Mouse (Mus musculus): ENCODE data around the gene Fabp2. TPM values are rescaled to one million over a fixed set of nuclear protein-coding genes. Genes with fewer than 3 reads are reported as not detected.

The Fabp2 gene
- polyA plus RNA-seq (2012; rRNA removed), result 0.17 and 0.85 TPM in 2 replicates

DNA sequence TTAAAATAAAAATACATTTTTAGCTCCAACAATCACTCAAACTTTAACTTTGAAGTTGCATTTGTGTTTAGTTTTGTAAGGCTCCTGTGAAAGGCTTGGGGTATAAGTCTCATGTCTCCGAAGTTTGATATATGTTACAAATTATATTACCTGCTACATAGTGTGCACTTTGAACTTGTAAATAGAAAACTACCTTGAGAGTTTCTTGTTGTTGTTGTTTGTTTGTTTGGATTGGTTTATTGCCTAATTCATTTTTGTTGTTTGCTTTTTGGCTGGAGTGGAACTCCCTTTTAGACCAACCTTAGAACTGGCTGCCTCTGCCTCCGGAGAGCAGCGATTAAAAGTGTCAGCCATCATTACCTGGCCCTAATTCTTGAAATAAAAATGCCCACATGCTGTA is at the start of gene Fabp2:
TSS of gene Fabp2 (plus strand) at position 301 of the 400 bp plus-strand sequence.

DNA sequence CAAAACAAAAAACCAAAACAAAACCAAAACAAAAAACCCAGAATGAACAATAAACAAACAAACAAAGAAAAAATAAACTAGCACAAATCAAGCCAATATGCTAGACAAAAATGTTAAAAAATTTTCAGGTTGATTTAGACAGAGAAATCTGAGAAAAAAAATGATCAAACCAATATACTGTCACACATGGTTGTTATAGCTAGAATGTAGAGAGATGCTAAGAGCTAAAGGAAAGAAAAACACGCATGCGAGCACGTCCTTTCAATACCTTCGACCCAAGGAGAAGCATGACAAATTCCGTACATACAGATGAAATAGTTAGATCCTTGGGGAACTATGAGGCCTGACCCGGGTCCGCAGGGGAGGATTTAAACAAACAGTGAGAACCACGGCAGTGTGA is 24.4 kb downstream of the Fabp2 start, which contains the start of gene Gm10959:
TSS of gene Gm10959 (minus strand) at position 101 of the 400 bp plus-strand sequence.

DNA sequence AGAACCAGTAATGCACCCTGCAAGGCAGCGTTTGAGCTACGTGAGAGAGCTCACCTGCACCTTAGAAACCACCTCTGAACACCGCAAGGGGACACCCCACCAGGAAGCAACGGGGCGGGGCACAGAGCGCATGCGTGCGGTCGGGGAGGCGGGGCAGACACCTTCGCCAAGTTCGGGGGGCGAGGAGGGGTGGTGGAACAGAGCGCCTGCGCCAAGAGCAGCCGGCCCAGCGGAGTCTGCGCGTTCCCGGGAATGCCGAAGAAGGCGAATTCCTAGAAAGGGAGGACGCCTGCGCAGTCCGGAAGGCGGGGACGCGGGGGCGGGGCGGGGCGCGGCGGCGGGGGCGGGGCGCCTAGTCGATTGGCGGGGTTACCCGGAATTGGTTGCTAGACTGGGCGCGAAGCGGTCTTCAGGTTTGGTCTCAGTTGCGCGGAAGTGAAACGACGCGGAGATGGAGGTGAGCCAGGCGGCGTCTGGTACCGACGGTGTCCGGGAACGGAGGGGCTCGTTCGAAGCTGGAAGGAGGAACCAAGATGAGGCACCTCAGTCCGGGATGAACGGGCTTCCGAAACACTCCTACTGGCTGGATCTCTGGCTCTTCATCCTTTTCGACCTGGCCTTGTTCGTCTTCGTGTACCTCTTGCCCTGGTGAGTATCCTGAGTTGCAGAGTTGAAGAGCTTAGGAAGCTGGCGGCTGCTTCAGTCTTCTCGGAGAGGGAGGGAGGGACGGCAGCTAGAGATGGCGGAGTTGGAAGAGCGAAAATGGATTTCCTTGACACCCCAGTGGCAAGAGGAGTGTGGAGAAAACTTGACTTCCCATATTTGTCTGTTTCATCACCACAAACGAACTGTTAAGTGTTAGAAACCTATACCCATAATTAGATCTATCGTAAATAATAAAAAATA is 29.4 kb downstream of the Fabp2 start, which contains the start of gene 1810037I17Rik:
TSS of gene 1810037I17Rik (plus strand) at position 195 of the 906 bp plus-strand sequence.

Other genes starting within 250 kb of the Fabp2 start
- gene Pde5a, start 166.1 kb upstream of the Fabp2 start, polyA plus RNA-seq (2012; rRNA removed), result 2.1 and 2.7 TPM in 2 replicates
- gene Gm10959, start 24.3 kb downstream of the Fabp2 start, polyA plus RNA-seq (2012; rRNA removed), result not detected in 2 replicates
- 49.3 and 57.3 TPM in 2 replicates for gene 1810037I17Rik, start 29.1 kb downstream of the Fabp2 start, polyA plus RNA-seq (2012; rRNA removed)
- 1.3 and 3.0 TPM in 2 replicates for gene Usp53, start 89.4 kb downstream of the Fabp2 start, polyA plus RNA-seq (2012; rRNA removed)
- gene Myoz2, start 139.9 kb downstream of the Fabp2 start, polyA plus RNA-seq (2012; rRNA removed), result 0.29 and 1.2 TPM in 2 replicates